In genomic region chr11:51916033-51916929, GRCm38 (mm10) we compare ENCODE assay signal across 8 mouse cellular contexts. TPM values are rescaled to one million over a fixed set of nuclear protein-coding genes. Genes with fewer than 3 reads are reported as not detected.
DNase-seq lines count a peak whose midpoint lies in the region; ATAC-seq lines count a peak whose summit lies in the region.

No protein-coding gene starts in this region.

- H3K27me3 ChIP-seq in hindbrain, embryonic 15.5 days = no peaks in the 10 kb centered on the region

- no peaks in the 10 kb centered on the region for H3K36me3 ChIP-seq in hindbrain, embryonic 15.5 days

- H3K4me2 ChIP-seq in hindbrain, embryonic 15.5 days = peak overlapping the region; percentile 53

- no peaks in the 10 kb centered on the region for H3K9me3 ChIP-seq in hindbrain, embryonic 15.5 days

- DNase-seq in MN1 (ENCODE audit: low spot score) = peak; percentile 93
- peak; percentile 68 to 75 for DNase-seq in cerebellum, postnatal 10 days
- peak; percentile 66 to 84 for DNase-seq in frontal cortex, postnatal 36 days (ENCODE audit: low spot score in 2 of 2)
- peak; percentile 87 for DNase-seq in left cerebral cortex, adult 11 months (ENCODE audit: low spot score)
- peak; percentile 100 for DNase-seq in lung, postnatal 36 days
- peak; percentile 72 for DNase-seq in retina, postnatal 1 day
- peak; percentile 97 for DNase-seq in urinary bladder, postnatal 14 days (ENCODE audit: low spot score)

- H3K9ac ChIP-seq in hindbrain, embryonic 15.5 days = peak overlapping the region; percentile 11; the same call in 1 of the 2 replicates

- peak overlapping the region; percentile 19 for H3K4me3 ChIP-seq in hindbrain, embryonic 15.5 days

- H3K27ac ChIP-seq in hindbrain, embryonic 15.5 days (replicated peaks) = peak overlapping the region; percentile 61

- peak; percentile 79; the same call in 1 of the 2 replicates for ATAC-seq in hindbrain, embryonic 15.5 days (ENCODE audit: low FRiP score, low read depth)

- WGBS in hindbrain, embryonic 15.5 days = under 1% methylated on average over 29 of the region's 29 CpGs

- H3K4me1 ChIP-seq in hindbrain, embryonic 15.5 days (replicated peaks) = peaks cover 13% of the 10 kb centered on the region; the same call in 1 of the 2 replicates

RNA-seq across cellular contexts. Expression of gene Cdkn2aipnl, which starts 51.2 kb away (rescaled TPM):
- 110 and 122 TPM in 2 replicates for polyA plus RNA-seq in hindbrain, embryonic 15.5 days (2015; fragmentation: Nextera tagmentation; extraction: Ambion mirVana)

RNA-seq across cellular contexts. Expression of gene Jade2, which starts 58.8 kb away (rescaled TPM):
- polyA plus RNA-seq in hindbrain, embryonic 15.5 days (2015; fragmentation: Nextera tagmentation; extraction: Ambion mirVana) = 0.69 and 0.71 TPM in 2 replicates

Comparison
In these comparisons a context has a peak if more than half of its experiments do, and no peak if none do; other contexts are left out.
1. Peak in every context shown above with its lines: DNase-seq, ATAC-seq, H3K4me3 ChIP-seq and H3K27ac ChIP-seq.